Mouse (Mus musculus) liver, embryonic 15.5 days (tissue): Measurements from ENCODE around the gene Nek11. TPM values are rescaled to one million over a fixed set of nuclear protein-coding genes. Genes with fewer than 3 reads are reported as not detected.

Source experiments
- ATAC-seq: fragments of 200-750 bp; cut with Nextera tagmentation; 2 replicates; pipeline ENCODE4 v1.8.0; 2017; ENCODE audit warnings: moderate number of reproducible peaks, mild to moderate bottlenecking, moderate library complexity; ENCODE audit not compliant: insufficient read depth
- H3K27ac ChIP-seq: fragments of 300-500 bp; sonication (generic); replicated peaks from 2 replicates; pipeline ENCODE4 v1.5.1; 2015; ENCODE audit warnings: mild to moderate bottlenecking, inconsistent platforms
- H3K27me3 ChIP-seq: fragments of 300-500 bp; sonication (generic); 2 replicates; pipeline ENCODE4 v1.6.1; 2015; ENCODE audit warnings: mild to moderate bottlenecking, inconsistent platforms
- H3K36me3 ChIP-seq: fragments of 300-500 bp; sonication (generic); replicated peaks from 2 replicates; pipeline ENCODE4 v1.6.1; 2015; ENCODE audit warnings: moderate library complexity, mild to moderate bottlenecking, inconsistent platforms
- H3K4me1 ChIP-seq: fragments of 300-500 bp; sonication (generic); replicated peaks from 2 replicates; pipeline ENCODE4 v1.6.1; 2015; ENCODE audit warnings: inconsistent platforms
- H3K4me2 ChIP-seq: fragments of 300-500 bp; sonication (generic); 2 replicates; pipeline ENCODE4 v1.6.1; 2015; ENCODE audit warnings: moderate library complexity, mild to moderate bottlenecking, inconsistent platforms
- H3K4me3 ChIP-seq: fragments of 300-500 bp; sonication (generic); replicated peaks from 2 replicates; pipeline ENCODE4 v1.5.1; 2015; ENCODE audit warnings: mild to moderate bottlenecking, inconsistent platforms
- H3K9ac ChIP-seq: fragments of 300-500 bp; sonication (generic); 2 replicates; pipeline ENCODE4 v1.6.1; 2015; ENCODE audit warnings: moderate library complexity, mild to moderate bottlenecking, inconsistent platforms
- H3K9me3 ChIP-seq: fragments of 300-500 bp; sonication (generic); replicated peaks from 2 replicates; pipeline ENCODE4 v1.6.1; 2016; ENCODE audit warnings: inconsistent platforms
- WGBS: fragments of 180-500 bp; shearing (Covaris S2); methylation state at CpG from one replicate; pipeline ENCODE4 v1.1.7; 2015; ENCODE audit warnings: mixed read lengths; ENCODE audit not compliant: insufficient replicate concordance; 5-methylcytosine and 5-hydroxymethylcytosine counted together
- polyA plus RNA-seq: library from polyadenylated mRNA; unstranded; fragments of >200 nt; fragmentation: Nextera tagmentation; extraction: Ambion mirVana; gene quantifications from 2 replicates; pipeline ENCODE4 v1.2.1, GENCODE M21; 2015

Nek11 gene
- polyA plus RNA-seq, 1 experiment from 2014 or later, result 0.05 TPM

DNA sequence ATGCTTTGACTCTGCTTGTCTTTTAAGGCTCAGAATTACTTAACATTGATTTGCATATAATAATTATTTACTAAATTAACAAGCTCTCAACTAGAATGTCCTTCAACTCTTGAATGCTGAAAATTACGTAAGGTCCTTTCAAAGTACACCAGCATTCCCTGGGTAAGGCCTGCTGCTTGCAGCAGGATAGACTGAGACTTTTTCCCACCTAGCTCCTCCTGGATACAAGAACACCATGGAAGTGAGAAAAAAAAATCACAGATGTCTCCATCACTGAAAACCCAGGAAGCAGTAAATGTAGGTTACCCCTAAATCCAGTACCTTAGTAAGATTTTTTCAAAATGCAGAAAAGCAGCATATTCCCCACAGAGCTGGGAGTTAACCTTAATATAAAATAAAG, 82.6 kb downstream of the Nek11 start:
- no peak overlapping the region for H3K9ac ChIP-seq
- H3K9me3 ChIP-seq, result no peaks in the 10 kb centered on the region
- ATAC-seq, result no peak
- H3K27me3 ChIP-seq, result no peaks in the 10 kb centered on the region
- H3K4me1 ChIP-seq, result no peaks in the 10 kb centered on the region
- WGBS, result 63% methylated on average over 1 of the region's 1 CpGs
- no peak overlapping the region for H3K4me2 ChIP-seq
- H3K27ac ChIP-seq, result no peak overlapping the region
- no peaks in the 10 kb centered on the region for H3K36me3 ChIP-seq
- H3K4me3 ChIP-seq, result no peak overlapping the region

DNA sequence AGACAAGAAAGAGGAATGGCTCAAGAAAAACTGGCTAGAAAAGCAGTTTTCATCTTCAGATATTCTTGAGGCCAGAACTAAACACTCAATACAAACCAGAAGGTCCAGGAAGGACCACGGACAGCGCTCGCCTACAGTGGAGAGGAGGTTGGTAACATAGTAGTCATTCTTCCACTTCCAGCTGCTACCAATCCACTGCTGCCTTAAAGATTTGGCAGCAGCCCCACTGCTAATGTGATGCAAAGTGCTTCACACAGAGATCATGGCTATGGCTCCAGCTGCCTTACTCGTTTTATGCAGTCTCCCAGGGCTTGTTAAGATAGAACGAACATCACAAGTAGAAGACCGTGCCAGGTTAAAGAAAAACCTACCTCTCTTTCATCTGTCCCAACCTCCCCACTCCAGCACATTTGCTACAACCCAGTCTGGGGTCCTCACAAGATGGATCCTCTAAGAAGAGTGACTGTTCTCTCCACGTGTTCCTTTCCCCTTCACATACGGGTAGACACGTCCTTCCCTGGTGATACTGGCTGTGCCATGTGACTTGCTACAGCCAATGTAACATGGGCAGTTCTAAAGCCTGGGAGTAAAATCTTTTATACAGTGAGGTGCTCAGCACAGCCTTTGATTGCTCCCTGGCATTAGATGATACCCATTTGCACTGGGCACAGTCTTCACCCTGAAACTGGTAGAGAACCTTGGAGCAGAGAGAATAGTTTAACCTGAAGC, 85.6 kb downstream of the Nek11 start:
- H3K4me3 ChIP-seq, result no peak overlapping the region
- no peak overlapping the region for H3K27ac ChIP-seq
- no peaks in the 10 kb centered on the region for H3K9me3 ChIP-seq
- ATAC-seq, result no peak
- no peaks in the 10 kb centered on the region for H3K4me1 ChIP-seq
- no peaks in the 10 kb centered on the region for H3K27me3 ChIP-seq
- no peaks in the 10 kb centered on the region for H3K36me3 ChIP-seq
- 38% methylated on average over 9 of the region's 9 CpGs for WGBS
- H3K9ac ChIP-seq, result no peak overlapping the region
- H3K4me2 ChIP-seq, result no peak overlapping the region

DNA sequence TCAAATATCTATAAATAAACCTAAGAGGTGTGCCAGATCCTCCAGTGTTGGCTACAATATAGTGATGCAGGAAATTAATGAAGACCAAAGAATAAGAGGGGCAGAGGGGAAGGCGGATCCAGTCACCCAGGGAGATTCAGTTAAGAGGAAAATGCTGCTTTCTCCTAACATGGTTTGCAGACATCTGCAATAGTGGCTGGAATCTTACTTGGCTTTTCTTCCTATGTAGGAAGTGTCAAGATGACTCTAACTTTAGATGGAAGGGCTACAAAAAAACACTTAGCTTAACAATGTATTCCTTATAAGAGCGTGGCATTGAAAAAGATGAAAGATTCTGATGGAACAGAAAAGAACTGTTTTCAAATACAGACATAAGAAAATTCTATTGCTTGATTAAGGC, 89.3 kb downstream of the Nek11 start:
- Histone ChIP-seq H3K4me1 (no peaks in the 10 kb centered on the region), H3K27me3 (no peaks in the 10 kb centered on the region), H3K36me3 (no peaks in the 10 kb centered on the region), H3K4me3 (no peak overlapping the region), H3K27ac (no peak overlapping the region), H3K9ac (no peak overlapping the region), H3K4me2 (no peak overlapping the region), H3K9me3 (no peaks in the 10 kb centered on the region)
- ATAC-seq, result no peak
- WGBS, result 59% methylated on average over 2 of the region's 2 CpGs

DNA sequence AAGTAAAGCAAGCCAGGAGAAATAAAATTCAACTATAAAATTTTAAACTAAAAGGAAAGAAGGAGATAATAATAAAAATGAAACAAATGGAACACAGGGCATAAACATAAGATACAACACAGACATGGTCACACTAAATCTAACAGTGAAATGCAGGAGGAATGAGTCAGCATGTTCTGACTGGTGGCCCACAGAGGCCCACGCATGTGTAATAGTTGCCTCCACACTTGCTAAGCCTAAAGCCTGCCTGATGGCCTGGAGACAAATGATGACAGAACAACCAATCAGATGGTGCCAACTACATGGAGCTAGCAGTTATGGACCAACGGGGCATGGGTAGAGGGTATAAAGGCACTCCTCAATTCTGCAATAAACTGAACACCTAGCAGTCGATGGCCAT, 93.1 kb downstream of the Nek11 start:
- Histone ChIP-seq H3K27ac (no peak overlapping the region), H3K4me2 (no peak overlapping the region), H3K4me3 (no peak overlapping the region), H3K36me3 (no peaks in the 10 kb centered on the region), H3K4me1 (no peaks in the 10 kb centered on the region), H3K9ac (no peak overlapping the region), H3K9me3 (no peaks in the 10 kb centered on the region), H3K27me3 (no peaks in the 10 kb centered on the region)
- no peak for ATAC-seq
- WGBS, result 58% methylated on average over 3 of the region's 3 CpGs

DNA sequence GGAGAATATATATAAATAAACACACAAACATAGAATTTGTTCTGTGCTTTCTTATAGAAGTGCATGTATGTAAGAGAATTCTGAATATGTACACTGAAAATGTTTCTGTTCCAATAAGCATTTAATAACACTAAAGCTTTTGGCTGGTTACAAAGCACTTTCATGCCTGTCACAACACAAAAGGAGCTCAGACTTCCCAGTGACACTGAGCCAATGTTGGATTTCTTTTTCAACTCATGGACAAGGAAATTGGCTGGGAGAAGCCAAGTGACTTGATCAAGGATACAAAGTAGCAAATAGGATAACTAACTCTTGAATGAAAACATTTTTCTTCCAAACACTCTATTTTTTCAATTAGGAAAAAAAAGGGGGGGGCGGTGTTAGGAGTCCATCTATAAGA, 93.9 kb downstream of the Nek11 start:
- no peaks in the 10 kb centered on the region for H3K4me1 ChIP-seq
- H3K9me3 ChIP-seq, result no peaks in the 10 kb centered on the region
- no peak for ATAC-seq
- H3K4me3 ChIP-seq, result no peak overlapping the region
- H3K27me3 ChIP-seq, result no peaks in the 10 kb centered on the region
- H3K36me3 ChIP-seq, result no peaks in the 10 kb centered on the region
- 66% methylated on average over 1 of the region's 1 CpGs for WGBS
- H3K9ac ChIP-seq, result no peak overlapping the region
- H3K4me2 ChIP-seq, result no peak overlapping the region
- no peak overlapping the region for H3K27ac ChIP-seq

DNA sequence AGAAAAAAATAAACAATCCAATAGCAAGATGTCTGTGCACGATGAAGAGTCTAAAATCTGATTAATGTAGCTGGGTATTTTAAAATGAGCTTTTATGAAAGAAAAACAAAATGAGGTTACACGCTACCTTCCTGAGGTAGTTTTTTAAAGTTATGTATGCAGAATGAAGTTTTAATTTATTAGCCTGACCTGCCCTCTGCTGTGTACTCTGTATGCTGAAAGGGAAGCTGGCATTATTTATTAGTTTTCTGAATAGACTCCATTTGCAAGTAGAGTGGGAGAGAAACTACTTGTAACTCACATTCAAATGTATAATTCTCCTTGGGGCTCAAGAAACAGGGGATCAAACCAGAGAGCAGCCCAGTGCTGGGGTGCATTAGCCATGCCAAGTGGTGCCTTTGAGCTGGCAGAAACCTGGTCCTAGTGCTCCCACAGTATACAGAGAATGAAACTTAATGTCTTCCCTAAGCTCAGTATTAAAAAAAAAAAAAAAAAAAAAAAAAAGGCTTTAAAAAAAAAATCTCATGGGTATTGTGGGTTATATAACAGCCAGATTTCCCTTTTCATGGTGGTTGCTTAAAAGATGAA, 94.5 kb downstream of the Nek11 start:
- Histone ChIP-seq H3K36me3 (no peaks in the 10 kb centered on the region), H3K4me3 (no peak overlapping the region), H3K27me3 (no peaks in the 10 kb centered on the region), H3K9ac (no peak overlapping the region), H3K4me1 (no peaks in the 10 kb centered on the region), H3K27ac (no peak overlapping the region), H3K4me2 (no peak overlapping the region), H3K9me3 (no peaks in the 10 kb centered on the region)
- 58% methylated on average over 2 of the region's 2 CpGs for WGBS
- ATAC-seq, result no peak

DNA sequence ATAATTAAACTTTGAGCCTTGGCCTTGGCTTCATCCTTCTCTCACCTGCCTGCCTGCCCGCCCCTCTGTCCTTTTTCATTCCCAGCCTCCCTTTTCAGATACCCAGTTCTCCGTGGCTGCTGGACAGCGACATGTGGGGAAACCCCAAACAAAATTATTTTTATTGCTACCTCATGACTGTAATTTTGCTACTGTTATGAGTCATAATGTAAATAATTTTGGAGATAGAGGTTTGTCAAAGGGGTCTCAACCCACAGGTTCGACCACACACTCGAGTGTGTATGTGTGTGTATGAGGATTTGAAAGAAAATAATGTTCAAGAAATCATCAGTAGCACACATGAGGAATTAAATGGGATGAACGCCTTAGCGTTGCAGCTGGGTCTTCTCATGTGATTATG, 110.7 kb downstream of the Nek11 start:
- H3K36me3 ChIP-seq, result no peaks in the 10 kb centered on the region
- no peaks in the 10 kb centered on the region for H3K27me3 ChIP-seq
- no peak overlapping the region for H3K9ac ChIP-seq
- H3K4me3 ChIP-seq, result no peak overlapping the region
- WGBS, result 29% methylated on average over 7 of the region's 7 CpGs
- no peaks in the 10 kb centered on the region for H3K4me1 ChIP-seq
- no peak overlapping the region for H3K27ac ChIP-seq
- no peaks in the 10 kb centered on the region for H3K9me3 ChIP-seq
- no peak for ATAC-seq
- H3K4me2 ChIP-seq, result no peak overlapping the region

DNA sequence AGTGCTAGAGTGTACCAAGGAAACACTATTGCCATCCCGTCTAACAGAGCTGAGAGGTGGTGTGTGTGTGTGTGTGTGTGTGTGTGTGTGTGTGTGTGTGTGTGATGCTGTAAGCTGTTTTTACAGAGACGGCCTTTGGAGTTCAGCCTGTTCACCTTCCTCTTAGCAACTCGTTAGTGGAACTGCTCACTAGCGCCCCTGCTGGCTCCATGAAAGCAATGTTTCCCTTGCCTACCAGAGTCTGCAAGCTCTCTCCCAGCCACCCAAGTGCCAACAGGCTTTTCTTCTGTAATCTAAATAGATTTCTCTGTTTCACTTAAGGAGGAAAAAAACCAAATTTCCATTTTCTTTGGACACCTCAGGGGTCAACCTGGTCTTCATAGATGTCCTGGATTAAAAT, 112.6 kb downstream of the Nek11 start:
- ATAC-seq, result no peak
- 21% methylated on average over 4 of the region's 4 CpGs for WGBS

DNA sequence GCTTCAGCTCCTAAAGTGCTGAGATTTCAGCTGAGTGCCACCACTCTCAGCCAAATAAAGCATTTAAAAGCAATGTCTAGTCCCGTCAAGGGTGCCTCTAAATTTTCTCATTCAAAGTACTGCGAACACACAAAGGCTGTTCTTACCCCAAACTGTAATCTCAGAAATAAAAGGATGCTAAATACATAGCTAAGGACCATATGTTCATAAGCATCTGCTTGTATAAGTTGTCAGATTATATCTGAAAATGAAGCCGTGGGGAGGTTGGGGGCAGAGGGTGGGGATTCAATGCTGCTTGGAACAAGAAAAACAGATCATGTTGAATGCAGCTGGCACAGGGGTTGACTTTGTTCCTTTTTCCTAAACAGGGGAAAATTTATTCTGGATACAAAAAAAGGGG, 120.4 kb downstream of the Nek11 start:
- Histone ChIP-seq H3K36me3 (no peaks in the 10 kb centered on the region), H3K4me3 (no peak overlapping the region), H3K9me3 (no peaks in the 10 kb centered on the region), H3K4me1 (no peaks in the 10 kb centered on the region), H3K27me3 (no peaks in the 10 kb centered on the region), H3K4me2 (no peak overlapping the region), H3K27ac (no peak overlapping the region), H3K9ac (no peak overlapping the region)
- ATAC-seq, result no peak
- WGBS, result 65% methylated on average over 3 of the region's 3 CpGs

More for the DNA sequence above, 112.6 kb downstream of the Nek11 start:
- Histone ChIP-seq H3K4me3 (no peak overlapping the region), H3K27me3 (no peaks in the 10 kb centered on the region), H3K9me3 (no peaks in the 10 kb centered on the region), H3K4me2 (no peak overlapping the region), H3K9ac (no peak overlapping the region), H3K36me3 (no peaks in the 10 kb centered on the region), H3K4me1 (no peaks in the 10 kb centered on the region), H3K27ac (no peak overlapping the region)

DNA sequence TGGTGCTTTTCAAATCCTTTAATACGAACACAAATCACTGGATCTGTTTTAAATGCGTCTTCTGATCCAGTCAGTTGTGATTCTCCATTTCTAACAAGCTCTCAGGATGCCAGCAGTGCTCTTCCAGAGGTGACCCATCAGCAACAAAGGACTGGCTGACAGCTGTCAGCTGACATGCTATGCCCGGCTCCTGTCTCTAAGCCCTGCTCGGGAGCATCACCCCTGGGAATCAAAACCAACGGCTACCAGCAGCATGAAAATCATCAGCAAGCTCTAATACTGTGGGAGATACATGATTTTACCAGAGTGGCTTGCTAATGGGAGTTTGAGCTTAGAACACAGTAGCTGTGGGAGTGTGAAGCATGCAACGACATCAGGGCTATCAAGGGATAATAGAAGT, 121.0 kb downstream of the Nek11 start:
- WGBS, result 44% methylated on average over 6 of the region's 6 CpGs
- no peaks in the 10 kb centered on the region for H3K27me3 ChIP-seq
- no peak overlapping the region for H3K4me2 ChIP-seq
- H3K27ac ChIP-seq, result no peak overlapping the region
- no peaks in the 10 kb centered on the region for H3K9me3 ChIP-seq
- no peak overlapping the region for H3K9ac ChIP-seq
- H3K4me3 ChIP-seq, result no peak overlapping the region
- H3K4me1 ChIP-seq, result no peaks in the 10 kb centered on the region
- H3K36me3 ChIP-seq, result no peaks in the 10 kb centered on the region
- no peak for ATAC-seq

DNA sequence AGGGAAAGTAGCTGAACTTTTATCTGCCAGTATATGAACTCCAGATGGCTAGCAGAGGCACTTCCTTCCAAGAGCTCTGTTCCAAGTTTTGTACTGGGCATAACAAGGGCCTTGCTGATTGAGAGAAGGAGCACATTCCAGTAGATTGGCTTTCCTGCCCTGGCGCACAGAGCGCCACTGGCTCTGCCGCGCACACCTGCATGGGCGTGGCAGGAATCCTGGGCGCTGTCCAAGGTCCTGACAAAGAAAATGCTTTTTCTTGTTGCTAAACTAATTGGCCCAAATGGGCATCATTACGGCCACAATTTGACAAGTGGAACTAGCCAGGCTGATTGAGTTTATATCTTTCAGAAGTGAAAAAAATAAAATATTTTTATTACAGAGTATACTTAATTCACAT, 123.1 kb downstream of the Nek11 start:
- Histone ChIP-seq H3K9ac (no peak overlapping the region), H3K9me3 (no peaks in the 10 kb centered on the region), H3K4me3 (no peak overlapping the region), H3K4me2 (no peak overlapping the region), H3K4me1 (no peaks in the 10 kb centered on the region), H3K27me3 (no peaks in the 10 kb centered on the region), H3K36me3 (no peaks in the 10 kb centered on the region), H3K27ac (no peak overlapping the region)
- no peak for ATAC-seq
- 14% methylated on average over 7 of the region's 7 CpGs for WGBS

DNA sequence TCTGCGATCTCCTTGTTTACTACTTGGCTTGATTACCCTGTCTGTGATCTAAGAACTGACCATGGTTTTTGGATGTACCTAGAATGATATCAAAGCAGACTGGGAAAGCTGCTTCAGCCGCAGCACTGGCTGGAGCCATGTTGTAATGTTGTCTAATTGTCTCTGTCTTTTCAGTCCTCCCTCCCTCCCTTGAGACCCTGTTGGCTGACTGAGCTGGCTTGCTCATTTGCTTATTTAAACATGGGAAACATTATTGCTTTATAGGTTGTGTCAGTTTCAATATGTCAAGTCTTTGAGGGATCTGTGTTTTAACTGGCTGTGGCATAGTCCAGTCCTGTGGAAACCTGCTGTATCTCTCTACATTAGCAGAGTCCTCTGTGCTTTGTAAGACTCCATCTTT, 132.2 kb downstream of the Nek11 start:
- no peak for ATAC-seq
- Histone ChIP-seq H3K4me1 (no peaks in the 10 kb centered on the region), H3K27me3 (no peaks in the 10 kb centered on the region), H3K9me3 (no peaks in the 10 kb centered on the region), H3K4me3 (no peak overlapping the region), H3K36me3 (no peaks in the 10 kb centered on the region), H3K4me2 (no peak overlapping the region), H3K9ac (no peak overlapping the region), H3K27ac (no peak overlapping the region)
- 28% methylated on average over 2 of the region's 2 CpGs for WGBS
